Mouse (Mus musculus): ENCODE data around the gene Vmn1r82.

Vmn1r82 gene

GRCm38 (mm10) chr7:12300130-12300529 lies at the start of gene Vmn1r82:
Gene Vmn1r82, plus strand, starts transcription at chr7:12300430.
- no peak for DNase-seq (ENCODE audit: low spot score)

GRCm38 (mm10) chr7:12268169-12268568 lies 32.1 kb upstream of the Vmn1r82 start, which contains the start of gene Vmn1r81:
Gene Vmn1r81, minus strand, starts transcription at chr7:12268269.
- DNase-seq (ENCODE audit: low spot score): no peak

- no peak for DNase-seq (ENCODE audit: low spot score)
Measured at GRCm38 (mm10) chr7:12329381-12329780, 29.2 kb downstream of the Vmn1r82 start, which contains the start of gene Vmn1r83. Gene Vmn1r83, minus strand, starts transcription at chr7:12329481.
